Mouse (Mus musculus) midbrain, embryonic 13.5 days (tissue): ENCODE measurements around the gene Ttc23. TPM values are rescaled to one million over a fixed set of nuclear protein-coding genes. Genes with fewer than 3 reads are reported as not detected.

Source experiments
- ATAC-seq: fragments of 200-750 bp; cut with Nextera tagmentation; 2 replicates; pipeline ENCODE4 v1.8.0; 2017; ENCODE audit warnings: mild to moderate bottlenecking, moderate TSS enrichment, moderate library complexity
- H3K27ac ChIP-seq: fragments of 300-500 bp; sonication (generic); 2 replicates; pipeline ENCODE4 v1.5.1; 2015; ENCODE audit warnings: inconsistent platforms, mild to moderate bottlenecking, moderate library complexity
- H3K27me3 ChIP-seq: fragments of 300-500 bp; sonication (generic); 2 replicates; pipeline ENCODE4 v1.6.1; 2015; ENCODE audit warnings: mild to moderate bottlenecking, inconsistent platforms
- H3K36me3 ChIP-seq: fragments of 300-500 bp; sonication (generic); 2 replicates; pipeline ENCODE4 v1.6.1; 2015; ENCODE audit warnings: mild to moderate bottlenecking, inconsistent platforms
- H3K4me1 ChIP-seq: fragments of 300-500 bp; sonication (generic); replicated peaks from 2 replicates; pipeline ENCODE4 v1.6.1; 2015; ENCODE audit warnings: inconsistent platforms
- H3K4me2 ChIP-seq: fragments of 300-500 bp; sonication (generic); replicated peaks from 2 replicates; pipeline ENCODE4 v1.6.1; 2015; ENCODE audit warnings: moderate library complexity, mild to moderate bottlenecking, inconsistent platforms
- H3K4me3 ChIP-seq: fragments of 300-500 bp; sonication (generic); replicated peaks from 2 replicates; pipeline ENCODE4 v1.5.1; 2015; ENCODE audit warnings: mild to moderate bottlenecking, inconsistent platforms
- H3K9ac ChIP-seq: fragments of 300-500 bp; sonication (generic); replicated peaks from 2 replicates; pipeline ENCODE4 v1.6.1; 2015; ENCODE audit warnings: mild to moderate bottlenecking, inconsistent platforms
- H3K9me3 ChIP-seq: fragments of 300-500 bp; sonication (generic); 2 replicates; pipeline ENCODE4 v1.6.1; 2016; ENCODE audit warnings: mild to moderate bottlenecking, inconsistent platforms
- WGBS: fragments of 180-500 bp; shearing (Covaris S2); methylation state at CpG from one replicate; pipeline ENCODE4 v1.1.7; 2015; 5-methylcytosine and 5-hydroxymethylcytosine counted together
- polyA plus RNA-seq: library from polyadenylated mRNA; unstranded; fragments of >200 nt; fragmentation: Nextera tagmentation; extraction: Ambion mirVana; gene quantifications from 2 replicates; pipeline ENCODE4 v1.2.1, GENCODE M21; 2015

Gene Ttc23
- polyA plus RNA-seq, 1 experiment from 2014 or later = 13.3 TPM

- ATAC-seq = no peak
- Histone ChIP-seq H3K4me2 (no peak overlapping the region), H3K4me3 (no peak overlapping the region), H3K27me3 (no peaks in the 10 kb centered on the region), H3K9me3 (no peaks in the 10 kb centered on the region), H3K4me1 (peaks cover 5% of the 10 kb centered on the region; the same call in 1 of the 2 replicates), H3K9ac (no peak overlapping the region), H3K36me3 (peaks cover 7% of the 10 kb centered on the region), H3K27ac (0 out of 2 replicates have a peak overlapping the region, but pooled peaks have one; percentile 1)
- WGBS = 67% methylated on average over 17 of the region's 17 CpGs
Measured at GRCm38 (mm10) chr7:67701252-67701914, 54.2 kb downstream of the Ttc23 start.

DNA sequence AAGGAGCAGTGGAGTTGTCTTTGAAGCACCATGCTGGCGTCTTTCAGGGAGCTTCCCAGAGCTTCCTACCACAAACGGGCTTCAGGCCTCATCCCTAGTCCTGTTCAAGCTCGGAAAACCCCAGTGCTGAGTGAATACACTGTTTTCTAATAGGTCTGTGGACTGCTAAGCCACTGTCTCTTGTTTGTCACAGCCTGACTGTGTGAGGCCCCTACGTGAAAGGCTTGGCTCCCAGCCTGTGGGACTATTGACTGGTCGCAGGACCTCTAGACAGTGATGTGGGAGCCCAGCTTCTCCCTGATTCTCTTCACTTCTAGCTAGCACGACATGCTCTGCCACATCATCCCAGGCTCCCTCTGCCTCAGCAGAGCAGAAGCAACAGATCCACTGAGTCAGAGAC lies 61.0 kb downstream of the Ttc23 start:
- no peak overlapping the region for H3K9ac ChIP-seq
- H3K9me3 ChIP-seq = no peaks in the 10 kb centered on the region
- H3K4me3 ChIP-seq = no peak overlapping the region
- H3K36me3 ChIP-seq = peaks cover 16% of the 10 kb centered on the region
- no peaks in the 10 kb centered on the region for H3K4me1 ChIP-seq
- no peak for ATAC-seq
- H3K4me2 ChIP-seq = no peak overlapping the region
- 81% methylated on average over 6 of the region's 6 CpGs for WGBS
- no peaks in the 10 kb centered on the region for H3K27me3 ChIP-seq
- H3K27ac ChIP-seq = no peak overlapping the region

DNA sequence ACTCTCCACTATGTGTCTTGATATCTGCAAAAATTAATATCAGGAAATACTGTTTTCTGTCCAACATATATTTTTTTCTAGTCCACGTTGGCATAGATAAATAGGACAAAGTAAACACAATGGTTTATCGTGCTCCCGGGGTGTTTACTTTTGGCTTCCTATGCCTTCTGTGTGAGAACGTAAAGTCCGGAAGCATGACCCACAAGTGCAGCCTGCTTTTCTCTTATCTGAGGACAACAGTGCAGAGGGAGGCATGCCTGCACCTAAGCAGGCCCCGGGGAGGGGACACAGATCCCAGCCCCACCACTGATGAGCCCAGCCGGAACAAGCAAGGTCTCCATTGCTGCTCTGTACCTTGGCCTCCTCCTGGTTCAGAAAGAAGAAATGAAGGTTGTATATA lies 63.0 kb downstream of the Ttc23 start:
- no peak for ATAC-seq
- Histone ChIP-seq H3K9ac (no peak overlapping the region), H3K4me1 (peaks cover 14% of the 10 kb centered on the region), H3K36me3 (peaks cover 14% of the 10 kb centered on the region), H3K27me3 (no peaks in the 10 kb centered on the region), H3K4me3 (no peak overlapping the region), H3K9me3 (no peaks in the 10 kb centered on the region), H3K4me2 (no peak overlapping the region), H3K27ac (no peak overlapping the region)
- 86% methylated on average over 7 of the region's 7 CpGs for WGBS

DNA sequence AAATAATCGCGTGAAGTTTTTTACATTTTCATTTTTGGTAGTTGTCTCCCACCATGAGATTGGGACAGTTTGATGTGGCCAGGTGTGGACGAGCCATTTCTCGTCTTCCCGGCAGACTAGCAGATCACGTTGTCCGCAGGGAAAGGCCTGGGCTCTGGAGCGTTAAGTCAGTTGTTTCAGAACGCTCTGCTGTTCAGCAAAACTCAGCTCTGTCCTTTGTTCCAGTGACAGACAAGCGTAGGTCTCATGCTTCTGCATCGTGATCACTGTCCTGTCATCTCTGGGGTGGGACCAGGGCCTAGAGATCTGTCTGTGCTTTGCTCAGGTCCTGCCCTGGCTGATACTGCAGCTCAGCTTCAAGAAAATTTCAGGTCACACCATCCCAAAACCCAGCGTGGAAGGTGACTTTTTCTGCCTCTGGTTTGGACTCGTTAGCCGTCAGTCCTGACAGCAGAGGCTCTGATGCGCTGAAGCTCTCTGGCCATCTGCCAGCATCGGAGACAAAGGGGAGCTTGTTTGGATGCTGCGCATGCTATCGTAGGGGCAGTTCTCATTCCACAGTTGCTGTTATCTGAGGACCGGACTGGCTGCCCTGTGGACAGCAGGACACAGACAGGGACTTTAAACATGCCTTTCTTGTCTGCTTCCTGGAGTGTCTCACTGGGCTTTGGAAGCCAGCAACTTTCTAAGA lies 66.8 kb downstream of the Ttc23 start:
- peak overlapping the region; percentile 82 for H3K27ac ChIP-seq
- peak; percentile 80 for ATAC-seq
- peak overlapping the region; percentile 22 for H3K4me2 ChIP-seq
- peak overlapping the region; percentile 41; the same call in 1 of the 2 replicates for H3K9ac ChIP-seq
- 43% methylated on average over 19 of the region's 19 CpGs for WGBS
- H3K36me3 ChIP-seq = peaks cover 14% of the 10 kb centered on the region
- H3K4me3 ChIP-seq = no peak overlapping the region
- H3K9me3 ChIP-seq = no peaks in the 10 kb centered on the region
- no peaks in the 10 kb centered on the region for H3K27me3 ChIP-seq
- H3K4me1 ChIP-seq = peaks cover 20% of the 10 kb centered on the region

- Histone ChIP-seq H3K27ac (peak overlapping the region; percentile 82; the same call in 1 of the 2 replicates), H3K36me3 (peaks cover 9% of the 10 kb centered on the region), H3K27me3 (no peaks in the 10 kb centered on the region), H3K4me1 (peaks cover 20% of the 10 kb centered on the region), H3K4me3 (no peak overlapping the region), H3K9me3 (no peaks in the 10 kb centered on the region), H3K4me2 (no peak overlapping the region), H3K9ac (no peak overlapping the region)
- ATAC-seq = no peak
- 75% methylated on average over 7 of the region's 7 CpGs for WGBS
Measured at GRCm38 (mm10) chr7:67715176-67715575, 68.0 kb downstream of the Ttc23 start.

- peaks cover 20% of the 10 kb centered on the region for H3K4me1 ChIP-seq
- H3K9ac ChIP-seq = 0 out of 2 replicates have a peak overlapping the region, but pooled peaks have one; percentile 6
- H3K27ac ChIP-seq = no peak overlapping the region
- no peaks in the 10 kb centered on the region for H3K27me3 ChIP-seq
- H3K9me3 ChIP-seq = no peaks in the 10 kb centered on the region
- peak; percentile 31; the same call in 1 of the 2 replicates for ATAC-seq
- H3K36me3 ChIP-seq = peaks cover 9% of the 10 kb centered on the region
- no peak overlapping the region for H3K4me2 ChIP-seq
- H3K4me3 ChIP-seq = no peak overlapping the region
- 72% methylated on average over 11 of the region's 11 CpGs for WGBS
Measured at GRCm38 (mm10) chr7:67716213-67716878, 69.1 kb downstream of the Ttc23 start.

GRCm38 (mm10) chr7:67716925-67717324 lies 69.7 kb downstream of the Ttc23 start:
- H3K36me3 ChIP-seq = peaks cover 5% of the 10 kb centered on the region
- no peak for ATAC-seq
- H3K9ac ChIP-seq = no peak overlapping the region
- H3K9me3 ChIP-seq = no peaks in the 10 kb centered on the region
- H3K27ac ChIP-seq = no peak overlapping the region
- 90% methylated on average over 10 of the region's 10 CpGs for WGBS
- H3K4me3 ChIP-seq = no peak overlapping the region
- no peak overlapping the region for H3K4me2 ChIP-seq
- no peaks in the 10 kb centered on the region for H3K27me3 ChIP-seq
- peaks cover 20% of the 10 kb centered on the region for H3K4me1 ChIP-seq

DNA sequence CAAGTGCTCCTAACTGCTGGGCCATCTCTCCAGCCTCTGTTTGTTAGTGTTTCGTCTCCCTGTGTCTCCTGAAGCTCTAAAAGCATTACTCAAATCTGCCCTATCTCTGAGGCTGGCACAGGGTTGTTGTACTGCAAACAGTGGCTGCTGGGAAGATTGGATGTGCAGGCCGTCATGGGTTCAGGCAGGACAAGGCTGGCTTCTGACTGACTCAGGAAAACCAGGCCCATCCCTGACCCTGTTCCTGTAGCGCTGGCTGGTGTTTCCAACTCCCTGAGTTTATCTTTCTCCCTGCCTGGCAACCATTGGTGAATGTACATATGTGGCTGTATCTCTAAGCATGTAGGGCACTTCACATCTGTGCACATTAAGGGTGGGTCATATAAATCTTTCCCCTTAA lies 70.3 kb downstream of the Ttc23 start:
- Histone ChIP-seq H3K27me3 (no peaks in the 10 kb centered on the region), H3K4me2 (no peak overlapping the region), H3K9me3 (no peaks in the 10 kb centered on the region), H3K4me1 (peaks cover 20% of the 10 kb centered on the region), H3K36me3 (peaks cover 4% of the 10 kb centered on the region), H3K27ac (no peak overlapping the region), H3K4me3 (no peak overlapping the region), H3K9ac (no peak overlapping the region)
- 91% methylated on average over 3 of the region's 3 CpGs for WGBS
- no peak for ATAC-seq

- Histone ChIP-seq H3K4me2 (no peak overlapping the region), H3K27ac (no peak overlapping the region), H3K4me3 (no peak overlapping the region), H3K36me3 (no peaks in the 10 kb centered on the region), H3K9me3 (no peaks in the 10 kb centered on the region), H3K9ac (no peak overlapping the region), H3K27me3 (no peaks in the 10 kb centered on the region), H3K4me1 (peaks cover 19% of the 10 kb centered on the region)
- ATAC-seq = no peak
- WGBS = 74% methylated on average over 8 of the region's 8 CpGs
Measured at GRCm38 (mm10) chr7:67718804-67719203, 71.6 kb downstream of the Ttc23 start.

DNA sequence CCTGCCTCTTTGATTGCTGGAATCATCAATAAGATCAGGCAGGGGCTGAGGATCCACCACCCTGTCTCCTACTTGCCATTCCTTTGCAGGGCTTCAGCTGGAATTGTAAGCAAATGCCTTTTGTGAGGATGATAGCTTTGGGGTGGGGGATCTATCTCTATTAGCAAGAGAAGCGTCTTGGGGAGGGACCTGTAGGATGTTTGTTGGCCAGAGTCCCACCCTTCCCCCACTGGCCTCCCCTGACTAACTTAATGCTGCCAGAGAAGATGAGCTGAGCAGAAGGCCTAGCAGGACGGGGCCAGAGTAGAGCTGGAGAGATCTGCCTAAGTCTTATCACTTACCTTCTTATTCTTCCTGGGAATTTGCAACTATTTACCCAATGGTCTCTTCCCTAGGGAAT lies 75.0 kb downstream of the Ttc23 start:
- ATAC-seq = no peak
- Histone ChIP-seq H3K27me3 (no peaks in the 10 kb centered on the region), H3K36me3 (peaks cover 8% of the 10 kb centered on the region; the same call in 1 of the 2 replicates), H3K4me3 (no peak overlapping the region), H3K9me3 (no peaks in the 10 kb centered on the region), H3K4me1 (no peaks in the 10 kb centered on the region; the same call in 1 of the 2 replicates), H3K4me2 (no peak overlapping the region), H3K27ac (no peak overlapping the region), H3K9ac (no peak overlapping the region)
- 45% methylated on average over 2 of the region's 2 CpGs for WGBS

DNA sequence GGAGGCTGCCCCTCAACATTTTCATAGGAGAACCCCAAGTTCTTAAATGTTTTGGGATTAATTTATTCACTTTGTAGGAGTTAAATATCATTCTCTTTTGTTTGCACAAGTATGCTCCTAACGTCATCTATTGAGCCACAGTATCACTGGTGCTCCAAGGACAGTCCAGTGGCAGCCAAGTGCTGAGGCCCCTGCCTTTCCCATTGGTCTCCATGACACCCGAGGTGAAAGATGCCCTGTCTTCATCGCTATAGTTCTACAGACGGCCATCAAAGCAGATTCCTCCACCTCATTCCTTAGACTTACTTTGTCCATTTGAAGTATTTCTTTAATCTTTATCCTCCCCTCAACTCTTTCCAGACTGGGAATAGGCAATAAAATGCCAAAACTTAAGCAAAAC lies 77.3 kb downstream of the Ttc23 start:
- H3K9me3 ChIP-seq = no peaks in the 10 kb centered on the region
- no peak overlapping the region for H3K9ac ChIP-seq
- no peak for ATAC-seq

GRCm38 (mm10) chr7:67725016-67725415 lies 77.8 kb downstream of the Ttc23 start:
- H3K27me3 ChIP-seq = no peaks in the 10 kb centered on the region
- 71% methylated on average over 9 of the region's 9 CpGs for WGBS
- no peak overlapping the region for H3K4me3 ChIP-seq
- ATAC-seq = no peak
- H3K4me2 ChIP-seq = no peak overlapping the region
- no peaks in the 10 kb centered on the region for H3K9me3 ChIP-seq
- H3K4me1 ChIP-seq = no peaks in the 10 kb centered on the region
- H3K36me3 ChIP-seq = peaks cover 18% of the 10 kb centered on the region; the same call in 1 of the 2 replicates
- no peak overlapping the region for H3K9ac ChIP-seq
- no peak overlapping the region for H3K27ac ChIP-seq

More for the DNA sequence above, 77.3 kb downstream of the Ttc23 start:
- Histone ChIP-seq H3K4me1 (no peaks in the 10 kb centered on the region), H3K4me3 (no peak overlapping the region), H3K27me3 (no peaks in the 10 kb centered on the region), H3K4me2 (no peak overlapping the region), H3K27ac (no peak overlapping the region), H3K36me3 (peaks cover 18% of the 10 kb centered on the region; the same call in 1 of the 2 replicates)
- WGBS = 80% methylated on average over 4 of the region's 4 CpGs
